Mouse (Mus musculus): ENCODE measurements around the gene Msln. TPM values are rescaled to one million over a fixed set of nuclear protein-coding genes. Genes with fewer than 3 reads are reported as not detected.

Gene Msln
- polyA plus RNA-seq, 1 experiment: 9.6 TPM

DNA sequence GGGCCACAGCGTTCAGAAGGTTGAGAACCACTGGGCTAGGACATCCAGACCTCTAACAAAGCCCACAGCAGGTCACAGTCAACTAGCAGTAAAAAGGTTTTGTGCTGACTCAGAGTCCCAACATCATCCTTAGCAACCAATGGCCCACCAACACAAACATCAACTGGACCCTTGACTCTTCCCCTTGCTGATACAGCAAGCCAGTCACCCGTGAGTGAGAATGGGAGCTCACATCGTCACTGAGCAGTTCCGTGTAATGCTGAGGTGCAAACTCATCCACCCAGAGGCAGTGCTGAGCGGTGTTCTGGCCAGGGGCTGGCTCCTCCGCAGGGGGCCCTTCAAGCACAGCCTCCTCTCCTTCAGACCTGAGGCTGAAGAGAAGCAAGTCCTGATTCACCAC, 28.9 kb downstream of the Msln start:
- Histone ChIP-seq H3K27me3 (ENCODE audit: control insufficient read depth, insufficient read depth, low read length, poor library complexity, severe bottlenecking) (no peaks in the 10 kb centered on the region), H3K36me3 (ENCODE audit: control insufficient read depth, insufficient read depth, low read length, poor library complexity, severe bottlenecking) (peaks cover 14% of the 10 kb centered on the region), H3K9me3 (replicated peaks; ENCODE audit: control insufficient read depth, insufficient read depth, low read length, poor library complexity, severe bottlenecking) (no peaks in the 10 kb centered on the region), H3K27ac (ENCODE audit: insufficient read depth, low read length) (no peak overlapping the region), H3K4me1 (ENCODE audit: control insufficient read depth, insufficient read depth, low read length) (no peaks in the 10 kb centered on the region), H3K9ac (ENCODE audit: low read depth, poor library complexity, severe bottlenecking) (no peak overlapping the region), H3K4me3 (ENCODE audit: low read depth, low read length) (no peak overlapping the region)
- TF ChIP-seq POLR2A (IDR thresholded peaks at IDR 0.05; ENCODE audit: insufficient read depth, low read length) (no peak), EP300 (IDR thresholded peaks at IDR 0.05; ENCODE audit: insufficient read depth, low read depth, low read length) (no peak), CTCF (IDR thresholded peaks at IDR 0.05; ENCODE audit: low read depth, low read length) (no peak)

DNA sequence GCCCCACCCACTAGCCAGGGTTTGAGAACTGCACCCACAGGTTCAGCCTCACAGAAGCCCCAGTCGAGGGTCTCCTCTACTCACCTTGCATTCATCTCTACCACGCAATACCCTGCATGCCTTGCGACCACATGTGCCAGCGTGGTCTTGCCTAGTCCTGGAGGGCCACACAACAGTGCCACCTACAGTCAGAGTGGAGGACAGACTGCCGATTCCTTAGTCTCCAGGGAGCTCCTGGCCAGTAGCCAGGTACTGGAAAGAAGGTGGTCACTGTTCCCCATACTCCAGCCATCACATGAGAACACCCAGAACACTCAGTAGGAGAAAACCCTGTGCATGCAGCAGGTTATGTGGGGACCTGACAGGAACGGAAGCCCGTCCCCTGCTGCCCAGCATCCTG, 30.3 kb downstream of the Msln start:
- no peaks in the 10 kb centered on the region for H3K4me1 ChIP-seq (ENCODE audit: control insufficient read depth, insufficient read depth, low read length)
- H3K27me3 ChIP-seq (ENCODE audit: control insufficient read depth, insufficient read depth, low read length, poor library complexity, severe bottlenecking): no peaks in the 10 kb centered on the region
- H3K36me3 ChIP-seq (ENCODE audit: control insufficient read depth, insufficient read depth, low read length, poor library complexity, severe bottlenecking): peaks cover 18% of the 10 kb centered on the region
- H3K9ac ChIP-seq (ENCODE audit: low read depth, poor library complexity, severe bottlenecking): peak overlapping the region; percentile 41
- TF ChIP-seq CTCF (IDR thresholded peaks at IDR 0.05; ENCODE audit: low read depth, low read length): peak; percentile 97
- TF ChIP-seq EP300 (IDR thresholded peaks at IDR 0.05; ENCODE audit: insufficient read depth, low read depth, low read length): 0 out of 2 replicates have a peak, but pooled peaks have one; percentile 5
- no peak for TF ChIP-seq POLR2A (IDR thresholded peaks at IDR 0.05; ENCODE audit: insufficient read depth, low read length)
- no peak overlapping the region for H3K27ac ChIP-seq (ENCODE audit: insufficient read depth, low read length)
- peak overlapping the region; percentile 41 for H3K4me3 ChIP-seq (ENCODE audit: low read depth, low read length)
- H3K9me3 ChIP-seq (replicated peaks; ENCODE audit: control insufficient read depth, insufficient read depth, low read length, poor library complexity, severe bottlenecking): no peaks in the 10 kb centered on the region

DNA sequence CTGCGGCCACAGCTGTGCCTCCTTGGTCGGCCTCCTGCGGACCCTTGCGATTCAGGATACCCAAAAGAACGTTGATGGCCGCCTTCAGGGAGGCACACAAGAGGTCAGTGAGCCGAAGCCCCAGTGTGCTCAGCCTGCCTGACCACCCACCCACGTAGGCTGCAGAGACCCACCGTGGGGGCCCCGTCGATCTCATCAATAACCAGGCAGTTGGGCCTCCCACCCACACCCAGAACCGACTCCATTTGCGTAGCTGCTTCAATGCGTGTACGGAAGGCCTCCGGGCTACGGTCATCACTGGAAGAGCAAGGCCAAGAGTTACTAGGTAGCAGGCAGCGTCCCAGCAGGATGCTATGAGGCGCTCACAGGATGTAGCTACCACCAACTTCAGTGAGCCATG, 30.7 kb downstream of the Msln start:
- H3K36me3 ChIP-seq (ENCODE audit: control insufficient read depth, insufficient read depth, low read length, poor library complexity, severe bottlenecking): peaks cover 20% of the 10 kb centered on the region
- H3K27ac ChIP-seq (ENCODE audit: insufficient read depth, low read length): no peak overlapping the region
- no peaks in the 10 kb centered on the region for H3K4me1 ChIP-seq (ENCODE audit: control insufficient read depth, insufficient read depth, low read length)
- peak overlapping the region; percentile 41 for H3K4me3 ChIP-seq (ENCODE audit: low read depth, low read length)
- H3K9me3 ChIP-seq (replicated peaks; ENCODE audit: control insufficient read depth, insufficient read depth, low read length, poor library complexity, severe bottlenecking): no peaks in the 10 kb centered on the region
- peak overlapping the region; percentile 41 for H3K9ac ChIP-seq (ENCODE audit: low read depth, poor library complexity, severe bottlenecking)
- H3K27me3 ChIP-seq (ENCODE audit: control insufficient read depth, insufficient read depth, low read length, poor library complexity, severe bottlenecking): no peaks in the 10 kb centered on the region
- TF ChIP-seq POLR2A (IDR thresholded peaks at IDR 0.05; ENCODE audit: insufficient read depth, low read length) (no peak), EP300 (IDR thresholded peaks at IDR 0.05; ENCODE audit: insufficient read depth, low read depth, low read length) (no peak), CTCF (IDR thresholded peaks at IDR 0.05; ENCODE audit: low read depth, low read length) (no peak)

DNA sequence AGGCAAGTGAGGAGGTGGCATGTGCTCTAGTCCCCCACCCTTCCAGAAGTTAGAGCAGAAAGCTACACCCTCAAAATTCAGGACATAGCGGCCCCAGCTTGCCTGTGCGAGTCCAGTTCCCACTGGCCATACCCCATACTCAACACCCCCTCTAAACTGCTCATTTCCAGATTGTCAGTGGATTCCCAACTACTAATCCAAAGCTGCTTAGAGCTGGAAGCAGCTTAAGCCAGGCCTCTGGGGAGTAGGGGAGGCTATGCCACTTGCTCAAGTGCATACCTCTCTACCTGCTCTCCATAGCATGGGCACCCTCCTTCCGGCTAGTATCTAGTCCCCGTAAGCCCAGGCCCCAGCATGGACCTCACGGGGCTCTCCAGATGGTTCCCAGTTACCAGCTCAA, 32.7 kb downstream of the Msln start:
- Histone ChIP-seq H3K27ac (ENCODE audit: insufficient read depth, low read length) (no peak overlapping the region), H3K27me3 (ENCODE audit: control insufficient read depth, insufficient read depth, low read length, poor library complexity, severe bottlenecking) (no peaks in the 10 kb centered on the region), H3K4me1 (ENCODE audit: control insufficient read depth, insufficient read depth, low read length) (no peaks in the 10 kb centered on the region), H3K9ac (ENCODE audit: low read depth, poor library complexity, severe bottlenecking) (no peak overlapping the region), H3K9me3 (replicated peaks; ENCODE audit: control insufficient read depth, insufficient read depth, low read length, poor library complexity, severe bottlenecking) (no peaks in the 10 kb centered on the region), H3K36me3 (ENCODE audit: control insufficient read depth, insufficient read depth, low read length, poor library complexity, severe bottlenecking) (peaks cover 20% of the 10 kb centered on the region), H3K4me3 (ENCODE audit: low read depth, low read length) (no peak overlapping the region)
- no peak for TF ChIP-seq POLR2A (IDR thresholded peaks at IDR 0.05; ENCODE audit: insufficient read depth, low read length)
- no peak for TF ChIP-seq EP300 (IDR thresholded peaks at IDR 0.05; ENCODE audit: insufficient read depth, low read depth, low read length)
- no peak for TF ChIP-seq CTCF (IDR thresholded peaks at IDR 0.05; ENCODE audit: low read depth, low read length)

DNA sequence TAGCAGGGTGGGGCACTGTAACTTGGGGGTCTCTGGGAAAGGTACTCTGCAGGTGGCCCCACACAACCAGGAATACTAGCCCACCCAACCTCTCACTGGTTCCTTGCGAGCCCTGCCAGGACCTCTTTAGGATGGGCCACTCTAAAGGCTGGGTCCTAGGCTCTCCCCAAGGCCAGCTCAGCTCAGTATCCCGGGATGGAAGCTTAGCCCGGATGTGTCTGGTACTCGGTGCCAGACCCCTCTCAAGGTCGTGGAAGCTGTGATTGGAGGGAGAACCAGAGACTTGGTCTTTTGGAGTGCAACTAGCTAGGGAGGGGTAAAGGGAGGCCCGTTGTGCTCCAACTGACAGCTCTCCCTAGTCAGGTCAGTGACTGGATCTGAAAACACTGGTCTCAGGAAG, 36.5 kb downstream of the Msln start:
- no peaks in the 10 kb centered on the region for H3K9me3 ChIP-seq (replicated peaks; ENCODE audit: control insufficient read depth, insufficient read depth, low read length, poor library complexity, severe bottlenecking)
- peak overlapping the region; percentile 51 for H3K4me3 ChIP-seq (ENCODE audit: low read depth, low read length)
- no peak overlapping the region for H3K27ac ChIP-seq (ENCODE audit: insufficient read depth, low read length)
- peaks cover 20% of the 10 kb centered on the region for H3K36me3 ChIP-seq (ENCODE audit: control insufficient read depth, insufficient read depth, low read length, poor library complexity, severe bottlenecking)
- peak overlapping the region; percentile 49 for H3K9ac ChIP-seq (ENCODE audit: low read depth, poor library complexity, severe bottlenecking)
- TF ChIP-seq CTCF (IDR thresholded peaks at IDR 0.05; ENCODE audit: low read depth, low read length) (no peak), POLR2A (IDR thresholded peaks at IDR 0.05; ENCODE audit: insufficient read depth, low read length) (no peak), EP300 (IDR thresholded peaks at IDR 0.05; ENCODE audit: insufficient read depth, low read depth, low read length) (no peak)
- H3K27me3 ChIP-seq (ENCODE audit: control insufficient read depth, insufficient read depth, low read length, poor library complexity, severe bottlenecking): no peaks in the 10 kb centered on the region
- H3K4me1 ChIP-seq (ENCODE audit: control insufficient read depth, insufficient read depth, low read length): peaks cover 10% of the 10 kb centered on the region

DNA sequence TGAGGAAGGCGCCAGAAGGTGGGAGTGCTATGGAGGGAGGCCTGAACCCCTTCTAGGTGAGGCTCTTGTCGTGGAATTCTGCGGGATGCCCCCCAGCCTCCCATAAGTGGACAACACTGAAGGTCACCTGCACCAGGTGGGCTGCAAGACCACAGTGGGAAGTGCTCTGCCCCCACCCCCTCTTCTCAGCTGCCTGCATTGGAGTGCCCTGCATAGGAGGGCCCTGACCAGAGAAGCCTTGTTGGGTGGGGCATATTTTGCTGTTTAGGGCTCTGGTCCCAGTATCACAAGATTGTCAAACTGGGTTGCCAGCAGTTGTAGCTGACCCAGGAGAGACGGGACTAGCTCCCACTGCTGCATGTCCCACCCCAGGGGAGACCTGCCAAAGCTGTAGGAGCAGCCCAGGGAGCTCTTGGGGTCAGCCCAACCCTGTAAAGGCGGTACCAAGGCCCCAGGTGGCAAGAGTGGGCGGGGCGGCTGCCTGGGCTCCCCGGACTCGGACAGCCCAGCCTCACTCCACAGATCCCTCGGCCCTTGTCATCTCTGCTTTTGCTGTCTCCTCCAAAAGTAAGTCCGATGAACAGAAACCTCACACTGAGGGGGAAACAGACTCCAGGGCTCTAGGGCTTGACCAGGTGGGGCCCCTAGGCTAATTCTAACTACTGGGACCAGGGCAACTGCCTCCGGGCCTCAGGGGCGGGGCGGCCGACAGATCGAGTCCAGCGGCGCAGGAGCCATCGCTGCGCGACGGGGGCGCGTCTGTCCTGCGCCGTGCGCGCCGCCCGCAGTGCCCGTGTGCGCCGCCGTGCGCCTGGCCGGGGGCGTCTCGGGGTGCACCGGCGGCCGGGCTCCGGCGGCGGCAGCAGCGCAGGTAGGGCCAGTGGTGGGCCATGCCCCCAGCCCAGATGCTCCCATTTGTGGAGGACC, 37.2 kb downstream of the Msln start, which contains the start of gene Gng13:
Gene Gng13 (plus strand): TSS at position 461 of the 927 bp plus-strand sequence.
- Histone ChIP-seq H3K27me3 (ENCODE audit: control insufficient read depth, insufficient read depth, low read length, poor library complexity, severe bottlenecking) (no peaks in the 10 kb centered on the region), H3K4me3 (ENCODE audit: low read depth, low read length) (peak within 1 kb of the TSS; percentile 51), H3K4me1 (ENCODE audit: control insufficient read depth, insufficient read depth, low read length) (peaks cover 10% of the 10 kb centered on the region), H3K27ac (ENCODE audit: insufficient read depth, low read length) (no peak within 1 kb of the TSS), H3K36me3 (ENCODE audit: control insufficient read depth, insufficient read depth, low read length, poor library complexity, severe bottlenecking) (peaks cover 20% of the 10 kb centered on the region), H3K9ac (ENCODE audit: low read depth, poor library complexity, severe bottlenecking) (peak within 1 kb of the TSS; percentile 49), H3K9me3 (replicated peaks; ENCODE audit: control insufficient read depth, insufficient read depth, low read length, poor library complexity, severe bottlenecking) (no peaks in the 10 kb centered on the region)
- no peak for TF ChIP-seq CTCF (IDR thresholded peaks at IDR 0.05; ENCODE audit: low read depth, low read length)
- TF ChIP-seq POLR2A (IDR thresholded peaks at IDR 0.05; ENCODE audit: insufficient read depth, low read length): no peak
- TF ChIP-seq EP300 (IDR thresholded peaks at IDR 0.05; ENCODE audit: insufficient read depth, low read depth, low read length): no peak
